Mouse (Mus musculus): ENCODE measurements around the gene Gorasp2. TPM values are rescaled to one million over a fixed set of nuclear protein-coding genes. Genes with fewer than 3 reads are reported as not detected.

The Gorasp2 gene
- polyA plus RNA-seq, 1 experiment from 2014 or later = 144 TPM

DNA sequence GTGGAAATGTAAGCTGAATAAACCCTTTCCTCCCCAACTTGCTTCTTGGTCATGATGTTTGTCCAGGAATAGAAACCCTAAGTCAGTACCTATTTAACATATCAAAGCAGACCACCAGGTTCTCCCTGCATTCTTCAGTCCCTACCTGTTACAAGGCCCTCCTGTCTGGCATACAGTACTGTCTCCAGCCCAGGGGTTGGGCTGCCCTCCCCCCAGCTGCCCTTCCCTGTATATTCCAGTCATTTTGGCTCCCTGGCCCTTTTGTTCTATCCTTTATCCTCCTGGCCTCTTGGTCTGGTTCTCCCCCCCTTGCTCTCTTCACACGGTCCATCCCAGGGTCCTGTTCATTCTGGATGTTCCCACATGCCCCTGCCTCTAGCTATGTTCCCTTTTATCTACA lies 30.1 kb upstream of the Gorasp2 start:
- Histone ChIP-seq H3K4me2 (no peak overlapping the region), H3K36me3 (no peaks in the 10 kb centered on the region), H3K4me3 (replicated peaks) (no peak overlapping the region), H3K27ac (no peak overlapping the region), H3K9me3 (0 out of 2 replicates have a peak, but pooled peaks cover 4% of the 10 kb centered on the region), H3K27me3 (peaks cover 41% of the 10 kb centered on the region), H3K4me1 (replicated peaks) (peaks cover 21% of the 10 kb centered on the region), H3K9ac (replicated peaks) (no peak overlapping the region)
- WGBS = 96% methylated on average over 1 of the region's 1 CpGs
- ATAC-seq (ENCODE audit: insufficient number of reproducible peaks, insufficient read depth, low FRiP score, low TSS enrichment, low read depth) = no peak

GRCm38 (mm10) chr2:70632412-70632811 lies 29.0 kb upstream of the Gorasp2 start:
- Histone ChIP-seq H3K27me3 (peaks cover 41% of the 10 kb centered on the region), H3K9ac (replicated peaks) (no peak overlapping the region), H3K27ac (no peak overlapping the region), H3K4me3 (replicated peaks) (no peak overlapping the region), H3K36me3 (no peaks in the 10 kb centered on the region), H3K4me2 (no peak overlapping the region), H3K9me3 (peaks cover 11% of the 10 kb centered on the region; the same call in 1 of the 2 replicates), H3K4me1 (replicated peaks) (peaks cover 21% of the 10 kb centered on the region)
- WGBS = 75% methylated on average over 1 of the region's 1 CpGs
- no peak for ATAC-seq (ENCODE audit: insufficient number of reproducible peaks, insufficient read depth, low FRiP score, low TSS enrichment, low read depth)

DNA sequence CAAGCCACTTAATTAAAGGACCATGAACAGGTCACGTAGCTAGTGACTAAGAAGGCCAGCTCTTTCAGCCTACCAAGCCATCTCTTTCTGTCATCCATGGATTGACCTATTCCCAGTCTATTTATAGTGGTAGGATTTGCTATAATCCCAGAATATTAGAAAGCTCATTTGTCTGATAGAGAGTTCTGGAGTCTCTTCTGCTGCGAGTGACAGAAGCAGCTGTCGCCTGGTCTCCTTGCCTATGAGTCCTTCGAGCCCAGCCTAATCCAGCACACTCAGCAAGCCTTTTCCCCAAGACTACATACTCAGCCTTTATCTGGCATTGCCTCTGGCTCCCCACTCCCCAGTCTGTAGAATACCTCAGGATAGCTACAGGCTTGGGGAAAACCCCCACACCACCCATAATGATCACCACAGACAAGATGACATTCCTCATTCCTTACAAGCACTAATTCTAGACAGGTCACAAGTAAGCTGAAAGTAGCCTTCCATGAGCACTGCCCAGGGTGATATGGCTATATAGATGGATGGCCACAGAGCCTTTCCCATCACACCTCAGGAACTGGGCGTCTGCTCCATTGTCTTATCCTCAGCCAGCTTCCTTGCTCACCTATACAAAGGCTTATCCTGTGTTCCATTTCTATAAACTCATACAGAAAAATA lies 27.2 kb upstream of the Gorasp2 start:
- Histone ChIP-seq H3K4me1 (replicated peaks) (peaks cover 12% of the 10 kb centered on the region), H3K4me2 (no peak overlapping the region), H3K9ac (replicated peaks) (no peak overlapping the region), H3K27me3 (peaks cover 44% of the 10 kb centered on the region), H3K27ac (no peak overlapping the region), H3K9me3 (peaks cover 11% of the 10 kb centered on the region; the same call in 1 of the 2 replicates), H3K4me3 (replicated peaks) (no peak overlapping the region), H3K36me3 (no peaks in the 10 kb centered on the region)
- ATAC-seq (ENCODE audit: insufficient number of reproducible peaks, insufficient read depth, low FRiP score, low TSS enrichment, low read depth) = no peak
- WGBS = 85% methylated on average over 5 of the region's 5 CpGs

GRCm38 (mm10) chr2:70640968-70641367 lies 20.4 kb upstream of the Gorasp2 start:
- peaks cover 7% of the 10 kb centered on the region; the same call in 1 of the 2 replicates for H3K9me3 ChIP-seq
- H3K27me3 ChIP-seq = 0 out of 2 replicates have a peak, but pooled peaks cover 2% of the 10 kb centered on the region
- H3K27ac ChIP-seq = no peak overlapping the region
- peaks cover 4% of the 10 kb centered on the region; the same call in 1 of the 2 replicates for H3K4me1 ChIP-seq (replicated peaks)
- no peak for ATAC-seq (ENCODE audit: insufficient number of reproducible peaks, insufficient read depth, low FRiP score, low TSS enrichment, low read depth)
- H3K9ac ChIP-seq (replicated peaks) = no peak overlapping the region
- no peak overlapping the region for H3K4me2 ChIP-seq
- no peaks in the 10 kb centered on the region for H3K36me3 ChIP-seq
- no peak overlapping the region for H3K4me3 ChIP-seq (replicated peaks)

DNA sequence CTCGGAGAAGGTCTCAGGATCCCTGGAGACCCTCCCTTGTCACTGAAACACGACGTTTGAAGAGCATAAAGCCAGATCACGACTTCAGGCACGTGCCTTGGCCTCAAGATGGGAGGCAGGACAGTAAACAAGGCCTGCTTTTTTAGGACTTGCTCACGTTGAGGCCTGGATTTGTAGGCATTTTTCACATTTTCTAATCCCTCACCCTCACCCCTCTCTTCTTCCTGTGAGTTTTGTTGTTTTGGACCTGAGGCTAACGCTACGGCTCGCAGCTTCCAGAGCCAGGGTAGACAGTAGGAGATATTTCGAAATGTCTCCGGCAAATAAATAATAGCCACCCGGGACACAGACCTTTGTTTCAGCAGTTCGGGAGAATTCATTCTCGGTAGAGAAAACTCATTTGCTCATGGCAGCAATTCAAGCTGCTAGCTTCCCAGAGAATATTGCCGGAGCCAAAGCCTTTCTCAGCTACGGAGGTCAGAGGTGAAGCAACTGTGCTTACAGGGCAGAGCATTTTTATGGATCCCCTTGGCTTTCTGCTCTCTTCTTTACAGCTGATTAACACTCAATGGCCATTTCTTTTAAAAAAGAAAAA lies 18.3 kb upstream of the Gorasp2 start:
- H3K27me3 ChIP-seq = 0 out of 2 replicates have a peak, but pooled peaks cover 2% of the 10 kb centered on the region
- ATAC-seq (ENCODE audit: insufficient number of reproducible peaks, insufficient read depth, low FRiP score, low TSS enrichment, low read depth) = no peak
- no peaks in the 10 kb centered on the region for H3K9me3 ChIP-seq
- H3K36me3 ChIP-seq = no peaks in the 10 kb centered on the region
- no peak overlapping the region for H3K4me2 ChIP-seq
- peaks cover 4% of the 10 kb centered on the region; the same call in 1 of the 2 replicates for H3K4me1 ChIP-seq (replicated peaks)
- no peak overlapping the region for H3K4me3 ChIP-seq (replicated peaks)
- no peak overlapping the region for H3K27ac ChIP-seq
- 52% methylated on average over 16 of the region's 16 CpGs for WGBS
- H3K9ac ChIP-seq (replicated peaks) = no peak overlapping the region

DNA sequence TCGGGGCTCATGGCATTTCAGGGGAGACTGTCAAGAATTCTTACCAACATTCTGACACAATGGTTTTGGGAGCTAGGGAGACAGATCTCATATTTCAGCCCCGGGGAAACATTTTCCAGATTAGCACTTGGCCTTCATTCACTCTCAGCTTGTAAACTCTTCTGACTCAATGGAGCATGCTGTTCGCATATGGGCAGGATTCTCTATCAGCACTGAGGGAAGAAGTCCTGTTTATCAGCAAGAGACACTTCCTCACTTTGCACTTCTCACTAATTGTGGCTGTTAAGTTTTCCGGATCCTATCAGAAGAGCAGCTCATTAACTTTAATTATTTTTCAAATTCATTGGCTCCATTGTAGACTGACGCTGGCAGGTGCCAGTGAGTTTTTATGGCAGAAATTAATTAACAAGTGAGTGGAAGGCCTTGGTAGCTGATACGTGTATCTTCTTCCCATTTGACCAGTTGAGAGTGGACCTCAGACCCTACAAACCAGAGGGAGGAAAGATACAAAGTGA lies 16.1 kb upstream of the Gorasp2 start:
- ATAC-seq (ENCODE audit: insufficient number of reproducible peaks, insufficient read depth, low FRiP score, low TSS enrichment, low read depth) = no peak
- Histone ChIP-seq H3K27me3 (no peaks in the 10 kb centered on the region), H3K9ac (replicated peaks) (no peak overlapping the region), H3K27ac (no peak overlapping the region), H3K4me1 (replicated peaks) (peaks cover 4% of the 10 kb centered on the region; the same call in 1 of the 2 replicates), H3K36me3 (no peaks in the 10 kb centered on the region), H3K4me2 (no peak overlapping the region), H3K9me3 (no peaks in the 10 kb centered on the region), H3K4me3 (replicated peaks) (no peak overlapping the region)
- 61% methylated on average over 6 of the region's 6 CpGs for WGBS

GRCm38 (mm10) chr2:70647681-70648080 lies 13.7 kb upstream of the Gorasp2 start:
- Histone ChIP-seq H3K9me3 (no peaks in the 10 kb centered on the region), H3K27me3 (no peaks in the 10 kb centered on the region), H3K9ac (replicated peaks) (no peak overlapping the region), H3K4me1 (replicated peaks) (peaks cover 4% of the 10 kb centered on the region; the same call in 1 of the 2 replicates), H3K36me3 (no peaks in the 10 kb centered on the region), H3K4me2 (no peak overlapping the region), H3K27ac (no peak overlapping the region), H3K4me3 (replicated peaks) (no peak overlapping the region)
- 50% methylated on average over 4 of the region's 4 CpGs for WGBS
- no peak for ATAC-seq (ENCODE audit: insufficient number of reproducible peaks, insufficient read depth, low FRiP score, low TSS enrichment, low read depth)

DNA sequence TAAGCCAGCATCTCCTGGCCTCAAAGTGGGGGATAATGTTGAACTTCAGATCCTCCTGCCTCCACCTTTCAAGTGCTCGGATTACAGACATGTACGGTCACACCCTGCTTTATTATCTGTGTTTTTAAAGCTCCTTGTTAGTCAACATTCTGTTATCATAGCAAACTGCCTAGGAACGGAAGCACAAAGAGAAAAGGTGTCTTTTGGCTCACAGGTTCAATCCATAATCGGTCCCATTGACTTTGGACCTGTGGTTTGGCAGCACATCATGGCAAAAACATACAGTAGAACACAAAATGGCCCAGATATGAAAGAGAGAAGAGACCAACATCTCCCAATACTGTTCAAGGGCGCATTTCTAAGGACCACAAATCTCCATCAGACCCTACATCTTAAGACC lies 13.1 kb upstream of the Gorasp2 start:
- 88% methylated on average over 5 of the region's 5 CpGs for WGBS
- no peak overlapping the region for H3K4me3 ChIP-seq (replicated peaks)
- ATAC-seq (ENCODE audit: insufficient number of reproducible peaks, insufficient read depth, low FRiP score, low TSS enrichment, low read depth) = no peak
- H3K36me3 ChIP-seq = no peaks in the 10 kb centered on the region
- no peak overlapping the region for H3K27ac ChIP-seq
- H3K9ac ChIP-seq (replicated peaks) = no peak overlapping the region
- peaks cover 4% of the 10 kb centered on the region; the same call in 1 of the 2 replicates for H3K4me1 ChIP-seq (replicated peaks)
- no peaks in the 10 kb centered on the region for H3K27me3 ChIP-seq
- H3K9me3 ChIP-seq = no peaks in the 10 kb centered on the region
- no peak overlapping the region for H3K4me2 ChIP-seq

DNA sequence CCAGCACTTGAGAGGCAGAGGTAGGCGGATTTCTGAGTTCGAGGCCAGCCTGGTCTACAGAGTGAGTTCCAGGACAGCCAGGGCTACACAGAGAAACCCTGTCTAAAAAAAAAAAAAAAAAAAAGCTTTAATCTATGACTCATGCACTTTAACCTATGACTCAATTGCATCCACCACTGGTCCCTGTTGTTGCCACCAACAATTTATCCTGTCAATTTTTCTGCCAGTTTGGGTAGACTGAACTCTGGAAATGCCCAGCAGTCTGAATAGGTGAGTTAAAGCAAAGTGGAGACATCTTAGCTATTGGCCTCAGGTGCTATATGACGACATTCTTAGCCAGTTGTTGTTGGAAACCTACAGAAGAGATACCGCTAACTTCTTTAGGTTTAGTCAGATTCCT lies 11.9 kb upstream of the Gorasp2 start:
- H3K4me1 ChIP-seq (replicated peaks) = no peaks in the 10 kb centered on the region
- H3K9ac ChIP-seq (replicated peaks) = no peak overlapping the region
- H3K27ac ChIP-seq = no peak overlapping the region
- no peaks in the 10 kb centered on the region for H3K36me3 ChIP-seq
- no peak for ATAC-seq (ENCODE audit: insufficient number of reproducible peaks, insufficient read depth, low FRiP score, low TSS enrichment, low read depth)
- 91% methylated on average over 4 of the region's 4 CpGs for WGBS
- no peak overlapping the region for H3K4me3 ChIP-seq (replicated peaks)
- H3K4me2 ChIP-seq = no peak overlapping the region
- no peaks in the 10 kb centered on the region for H3K9me3 ChIP-seq
- no peaks in the 10 kb centered on the region for H3K27me3 ChIP-seq

DNA sequence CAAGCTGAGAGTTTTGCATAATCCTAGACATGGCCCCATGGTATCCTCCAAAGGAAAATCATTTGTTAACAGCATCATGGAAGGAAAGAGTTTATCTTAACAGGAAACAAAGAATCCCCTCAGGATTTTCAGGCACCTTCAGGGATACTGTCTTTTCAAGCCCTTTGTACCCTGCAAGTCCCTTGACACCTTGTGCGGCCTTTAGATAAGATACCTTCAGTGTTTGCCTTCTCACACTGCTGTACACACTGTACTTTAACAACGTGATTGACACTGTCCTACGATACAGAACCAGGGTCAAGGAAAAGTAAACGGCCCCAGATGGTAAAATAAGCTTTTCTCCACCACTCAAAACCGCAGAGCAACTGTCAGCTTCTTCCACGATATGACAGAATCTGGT lies 9.6 kb upstream of the Gorasp2 start:
- Histone ChIP-seq H3K4me1 (replicated peaks) (no peaks in the 10 kb centered on the region), H3K9me3 (no peaks in the 10 kb centered on the region), H3K27me3 (no peaks in the 10 kb centered on the region), H3K4me2 (no peak overlapping the region), H3K27ac (no peak overlapping the region), H3K36me3 (no peaks in the 10 kb centered on the region), H3K9ac (replicated peaks) (no peak overlapping the region), H3K4me3 (replicated peaks) (no peak overlapping the region)
- ATAC-seq (ENCODE audit: insufficient number of reproducible peaks, insufficient read depth, low FRiP score, low TSS enrichment, low read depth) = no peak
- 60% methylated on average over 6 of the region's 6 CpGs for WGBS

DNA sequence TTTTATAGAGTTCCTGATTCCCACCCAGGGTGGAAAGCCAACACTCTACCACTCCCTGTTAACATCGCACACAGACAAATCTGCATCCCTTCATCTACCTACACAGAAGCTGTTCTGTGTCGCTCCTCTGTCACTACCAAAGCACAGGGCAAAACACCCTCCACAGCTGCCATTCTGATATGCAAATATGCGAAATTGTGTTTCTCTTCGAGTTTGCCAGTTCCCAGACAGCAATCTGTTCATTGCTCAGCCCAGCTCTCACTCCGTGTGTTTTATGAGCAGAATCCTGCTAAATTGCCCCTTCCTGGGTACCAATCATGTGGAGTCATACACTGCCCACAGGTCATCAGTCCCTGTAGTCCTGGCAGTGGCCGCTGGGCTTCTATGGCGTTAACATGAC lies 4.3 kb upstream of the Gorasp2 start:
- 69% methylated on average over 7 of the region's 7 CpGs for WGBS
- H3K27me3 ChIP-seq = no peaks in the 10 kb centered on the region; the same call in 1 of the 2 replicates
- H3K9me3 ChIP-seq = no peaks in the 10 kb centered on the region
- H3K27ac ChIP-seq = no peak overlapping the region
- H3K4me3 ChIP-seq (replicated peaks) = no peak overlapping the region
- ATAC-seq (ENCODE audit: insufficient number of reproducible peaks, insufficient read depth, low FRiP score, low TSS enrichment, low read depth) = no peak
- H3K9ac ChIP-seq (replicated peaks) = no peak overlapping the region
- 0 out of 2 replicates have a peak, but pooled peaks cover 4% of the 10 kb centered on the region for H3K4me1 ChIP-seq (replicated peaks)
- no peak overlapping the region for H3K4me2 ChIP-seq
- H3K36me3 ChIP-seq = no peaks in the 10 kb centered on the region
